Mouse (Mus musculus) heart, adult 2 months (tissue): ENCODE data around the gene Gm10378. TPM values are rescaled to one million over a fixed set of nuclear protein-coding genes. Genes with fewer than 3 reads are reported as not detected.
"Not testable (repeated sequence)": the region's sequence is repeated elsewhere in the genome, so short reads cannot be mapped to it uniquely, and the experiment has no call there.

Experiments
- DNase-seq, 2 experiments: peaks; one replicate each; pipeline ENCODE4 v3.0.0; 2021
- H3K27ac ChIP-seq: fragments of 200-600 bp; 2 replicates; pipeline ENCODE4 v1.8.1; 2022
- H3K27me3 ChIP-seq: fragments of 200-500 bp; 2 replicates; pipeline ENCODE4 v1.6.1; 2012; ENCODE audit warnings: mild to moderate bottlenecking, low read length, inconsistent platforms, mixed read lengths; ENCODE audit not compliant: control insufficient read depth, insufficient read depth
- H3K36me3 ChIP-seq: fragments of 200-500 bp; 2 replicates; pipeline ENCODE4 v1.6.1; 2012; ENCODE audit warnings: low read length, inconsistent platforms; ENCODE audit not compliant: control insufficient read depth, insufficient read depth
- H3K4me1 ChIP-seq: fragments of 200-500 bp; 2 replicates; pipeline ENCODE4 v1.6.1; 2011; ENCODE audit warnings: low read length; ENCODE audit not compliant: control insufficient read depth, insufficient read depth
- H3K4me3 ChIP-seq: fragments of 200-600 bp; 2 replicates; pipeline ENCODE4 v1.8.1; 2022
- H3K79me2 ChIP-seq: fragments of 200-500 bp; replicated peaks from 2 replicates; pipeline ENCODE4 v1.6.1; 2012; ENCODE audit warnings: mild to moderate bottlenecking, inconsistent platforms, low read length, moderate library complexity, mixed read lengths; ENCODE audit not compliant: control insufficient read depth, insufficient read depth
- H3K9ac ChIP-seq: fragments of 200-500 bp; 2 replicates; pipeline ENCODE4 v1.6.1; 2012; ENCODE audit warnings: low read depth, mild to moderate bottlenecking, control low read depth, inconsistent platforms, low read length, mixed read lengths
- WGBS: fragments of 180-500 bp; shearing (Covaris S2); methylation state at CpG from one replicate; pipeline ENCODE4 v1.1.7; 2018; 5-methylcytosine and 5-hydroxymethylcytosine counted together
- intact Hi-C: fragments of 180-260 bp; cut with DNase I; formaldehyde crosslinking; loops from one replicate; pipeline ENCODE4 v1.15.1; 2025
- long read RNA-seq: library from polyadenylated mRNA; stranded (forward); transcript quantifications from one replicate; pipeline ENCODE4 v2.0.0, GENCODE M21; 2021
- microRNA-seq, 2 experiments: library from miRNA; unstranded; fragments of <30 nt; microRNA quantifications; one replicate each; pipeline ENCODE4 v1.2.0; 2021
- polyA plus RNA-seq: library from polyadenylated mRNA; depleted of rRNA; stranded (reverse); fragments of >200 nt; gene quantifications from 2 replicates; pipeline ENCODE4 v1.2.3, GENCODE M21; 2012; rRNA removed
- total RNA-seq, 2 experiments: library from RNA; stranded (reverse); gene quantifications; 2 replicates each; pipeline ENCODE4 v1.2.3; 2021

Gm10378 gene
- not detected for total RNA-seq
- polyA plus RNA-seq = not detected in 2 replicates
- long read RNA-seq = 0 reads

DNA sequence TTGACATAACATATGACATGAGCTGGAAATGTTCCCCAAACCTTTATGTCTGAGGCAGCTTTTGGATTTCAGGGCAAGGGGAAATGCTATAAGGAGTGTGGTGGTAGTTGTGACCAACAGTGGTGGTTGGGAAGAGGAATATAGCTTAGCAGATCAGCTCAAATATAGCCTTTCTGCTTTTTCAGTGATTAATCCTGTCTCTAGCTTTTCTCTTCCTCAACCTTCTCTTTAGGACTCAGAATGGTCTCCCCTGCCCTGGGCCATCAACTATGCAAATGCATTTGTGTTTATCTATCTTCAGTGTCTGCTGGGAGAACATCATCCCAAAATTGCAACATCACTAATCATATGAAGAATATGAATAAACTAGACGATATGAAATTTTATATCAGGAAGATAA lies at the start of gene Gm10378:
Gm10378 (plus strand) TSS at position 301 of the 400 bp plus-strand sequence.
- H3K36me3 ChIP-seq, intact Hi-C loops, H3K27ac ChIP-seq, H3K27me3 ChIP-seq, DNase-seq, H3K9ac ChIP-seq, H3K4me1 ChIP-seq, H3K79me2 ChIP-seq, H3K4me3 ChIP-seq: not testable (repeated sequence)
- WGBS = no CpG with 5 or more reads among the region's 1 CpGs

DNA sequence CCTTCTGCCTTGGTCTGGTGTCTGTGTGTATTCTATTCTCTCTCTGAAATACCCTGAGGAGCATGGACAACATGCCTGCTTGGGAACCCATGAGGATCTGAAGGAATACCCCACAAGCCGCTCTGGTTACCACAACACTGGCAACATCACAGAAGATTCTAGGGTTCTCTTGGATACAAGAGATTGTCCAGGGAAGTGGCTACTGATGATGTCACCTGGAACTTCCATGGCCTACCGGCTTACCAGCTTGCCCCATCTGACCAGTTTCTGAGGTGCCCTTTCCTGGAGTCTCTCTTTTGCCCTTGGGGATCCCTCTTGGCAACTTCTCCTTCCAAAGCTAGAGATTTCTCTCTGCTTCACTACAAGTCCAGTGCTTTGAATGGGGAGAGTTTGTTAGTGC lies 13.9 kb upstream of the Gm10378 start, which contains the start of gene Gm3633:
Gm3633 (minus strand) TSS at position 101 of the 400 bp plus-strand sequence.
- H3K27ac ChIP-seq, H3K4me3 ChIP-seq, H3K79me2 ChIP-seq, H3K36me3 ChIP-seq, H3K4me1 ChIP-seq, H3K27me3 ChIP-seq, DNase-seq, H3K9ac ChIP-seq, intact Hi-C loops: not testable (repeated sequence)
- WGBS = 100% methylated on average over 1 of the region's 2 CpGs

Small RNA genes lying within 50 kb of the gene (microRNA-seq; reads per million reads assigned to microRNA genes)
- gene Gm23620 (0 reads per million in 2 experiments), gene Gm25228 (0 reads per million in 2 experiments)

Other genes with a start within 250 kb of the Gm10378 start
- gene Gm8005, start 216.3 kb upstream of the Gm10378 start, total RNA-seq = not detected
- not detected in 2 replicates for gene Gm8005, start 216.3 kb upstream of the Gm10378 start, polyA plus RNA-seq
- not detected for gene Gm8011, start 192.1 kb upstream of the Gm10378 start, total RNA-seq
- gene Gm8011, start 192.1 kb upstream of the Gm10378 start, polyA plus RNA-seq = not detected in 2 replicates
- not detected for gene Gm8020, start 153.6 kb upstream of the Gm10378 start, total RNA-seq
- not detected in 2 replicates for gene Gm8020, start 153.6 kb upstream of the Gm10378 start, polyA plus RNA-seq
- gene Gm8024, start 131.7 kb upstream of the Gm10378 start, total RNA-seq = not detected
- gene Gm8024, start 131.7 kb upstream of the Gm10378 start, polyA plus RNA-seq = not detected in 2 replicates
- not detected for gene Gm17124, start 56.1 kb upstream of the Gm10378 start, total RNA-seq
- not detected in 2 replicates for gene Gm17124, start 56.1 kb upstream of the Gm10378 start, polyA plus RNA-seq
- gene Gm3633, start 14.0 kb upstream of the Gm10378 start, total RNA-seq = not detected
- gene Gm3633, start 14.0 kb upstream of the Gm10378 start, polyA plus RNA-seq = not detected in 2 replicates
- gene Gm3015, start 112.9 kb downstream of the Gm10378 start, total RNA-seq = not detected
- not detected in 2 replicates for gene Gm3015, start 112.9 kb downstream of the Gm10378 start, polyA plus RNA-seq
- gene Gm10377, start 142.0 kb downstream of the Gm10378 start, total RNA-seq = not detected
- not detected in 2 replicates for gene Gm10377, start 142.0 kb downstream of the Gm10378 start, polyA plus RNA-seq
- not detected for gene Gm21977, start 197.5 kb downstream of the Gm10378 start, total RNA-seq
- gene Gm21977, start 197.5 kb downstream of the Gm10378 start, polyA plus RNA-seq = not detected in 2 replicates